Mouse (Mus musculus): ENCODE results near the gene Trim33. TPM values are rescaled to one million over a fixed set of nuclear protein-coding genes. Genes with fewer than 3 reads are reported as not detected.

Trim33 gene
- polyA plus RNA-seq, 1 experiment, result 138 TPM

DNA sequence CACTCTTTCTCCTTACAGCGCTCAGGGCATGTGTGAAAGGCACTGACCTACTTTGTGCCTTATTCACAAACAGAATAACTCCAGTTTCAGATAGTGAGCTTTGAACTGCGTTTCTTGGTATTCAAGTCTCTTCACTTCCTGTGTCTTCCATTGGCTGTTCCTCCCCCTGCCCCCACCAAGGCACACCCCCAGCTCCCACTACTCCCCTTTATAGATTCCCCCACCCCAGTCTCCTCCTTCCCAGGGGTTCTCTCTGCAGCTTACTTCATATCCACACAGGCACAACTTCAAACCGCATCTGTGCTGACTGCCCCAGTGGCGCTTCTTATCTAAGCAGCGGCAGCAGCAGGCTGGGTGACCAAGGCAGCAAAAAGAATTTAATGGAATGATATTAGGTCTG lies 105.9 kb downstream of the Trim33 start:
- Histone ChIP-seq H3K9me3 (replicated peaks; ENCODE audit: control insufficient read depth, insufficient read depth, low read length, poor library complexity, severe bottlenecking) (peaks cover 9% of the 10 kb centered on the region; the same call in 1 of the 2 replicates), H3K9ac (ENCODE audit: low read depth, poor library complexity, severe bottlenecking) (no peak overlapping the region), H3K4me3 (ENCODE audit: low read depth, low read length) (no peak overlapping the region), H3K36me3 (ENCODE audit: control insufficient read depth, insufficient read depth, low read length, poor library complexity, severe bottlenecking) (no peaks in the 10 kb centered on the region), H3K4me1 (ENCODE audit: control insufficient read depth, insufficient read depth, low read length) (peaks cover 3% of the 10 kb centered on the region), H3K27me3 (ENCODE audit: control insufficient read depth, insufficient read depth, low read length, poor library complexity, severe bottlenecking) (no peaks in the 10 kb centered on the region), H3K27ac (ENCODE audit: insufficient read depth, low read length) (no peak overlapping the region)
- no peak for TF ChIP-seq EP300 (IDR thresholded peaks at IDR 0.05; ENCODE audit: insufficient read depth, low read depth, low read length)
- TF ChIP-seq CTCF (IDR thresholded peaks at IDR 0.05; ENCODE audit: low read depth, low read length), result no peak
- TF ChIP-seq POLR2A (IDR thresholded peaks at IDR 0.05; ENCODE audit: insufficient read depth, low read length), result no peak

DNA sequence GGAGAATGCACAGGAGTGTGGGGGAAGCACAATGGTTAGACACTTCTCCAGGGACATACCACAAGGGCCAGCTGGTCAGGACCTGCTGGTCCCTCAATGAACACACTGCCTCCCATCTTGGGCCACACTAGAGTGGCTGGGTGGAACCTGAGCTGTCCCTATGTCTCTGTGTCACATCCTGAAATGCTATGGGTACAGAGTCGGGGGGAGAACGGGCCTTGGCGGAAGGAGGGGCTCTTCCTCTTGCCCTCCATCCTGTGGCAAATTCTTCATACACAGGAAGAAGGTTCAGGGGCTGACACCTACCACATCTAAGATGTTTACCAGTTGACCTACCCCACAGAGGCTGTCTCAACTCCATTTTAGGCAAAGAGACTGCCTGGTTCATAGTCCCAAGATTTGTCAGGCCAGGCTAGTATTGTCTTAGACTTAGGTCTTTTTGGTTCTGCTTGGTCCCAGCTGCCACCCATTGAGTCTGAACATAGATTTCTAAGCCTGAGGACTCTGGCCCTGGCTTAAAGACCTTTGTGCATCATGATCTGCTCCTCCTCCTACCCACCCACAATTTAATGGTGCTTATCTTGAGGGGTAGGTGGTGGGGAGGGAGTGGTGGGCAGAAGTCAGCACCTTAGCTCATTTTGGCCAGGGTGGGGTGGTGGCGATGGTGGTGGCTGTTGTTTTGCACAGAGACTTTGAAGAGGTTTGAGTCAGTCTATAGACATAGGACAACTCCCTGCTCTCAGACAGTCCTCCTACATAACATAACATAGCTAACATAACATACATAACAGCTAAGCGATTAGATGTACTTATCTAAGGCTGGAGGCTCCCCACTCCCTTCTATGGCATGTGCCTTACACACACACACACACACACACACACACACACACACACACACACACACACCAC lies 106.5 kb downstream of the Trim33 start:
- no peak for TF ChIP-seq EP300 (IDR thresholded peaks at IDR 0.05; ENCODE audit: insufficient read depth, low read depth, low read length)
- TF ChIP-seq CTCF (IDR thresholded peaks at IDR 0.05; ENCODE audit: low read depth, low read length), result no peak
- TF ChIP-seq POLR2A (IDR thresholded peaks at IDR 0.05; ENCODE audit: insufficient read depth, low read length), result no peak
- no peak overlapping the region for H3K9ac ChIP-seq (ENCODE audit: low read depth, poor library complexity, severe bottlenecking)
- no peak overlapping the region for H3K4me3 ChIP-seq (ENCODE audit: low read depth, low read length)
- no peaks in the 10 kb centered on the region for H3K36me3 ChIP-seq (ENCODE audit: control insufficient read depth, insufficient read depth, low read length, poor library complexity, severe bottlenecking)
- H3K4me1 ChIP-seq (ENCODE audit: control insufficient read depth, insufficient read depth, low read length), result no peaks in the 10 kb centered on the region
- H3K9me3 ChIP-seq (replicated peaks; ENCODE audit: control insufficient read depth, insufficient read depth, low read length, poor library complexity, severe bottlenecking), result peaks cover 9% of the 10 kb centered on the region; the same call in 1 of the 2 replicates
- H3K27ac ChIP-seq (ENCODE audit: insufficient read depth, low read length), result no peak overlapping the region
- no peaks in the 10 kb centered on the region for H3K27me3 ChIP-seq (ENCODE audit: control insufficient read depth, insufficient read depth, low read length, poor library complexity, severe bottlenecking)

- H3K4me1 ChIP-seq (ENCODE audit: control insufficient read depth, insufficient read depth, low read length), result no peaks in the 10 kb centered on the region
- H3K36me3 ChIP-seq (ENCODE audit: control insufficient read depth, insufficient read depth, low read length, poor library complexity, severe bottlenecking), result no peaks in the 10 kb centered on the region
- peaks cover 9% of the 10 kb centered on the region; the same call in 1 of the 2 replicates for H3K9me3 ChIP-seq (replicated peaks; ENCODE audit: control insufficient read depth, insufficient read depth, low read length, poor library complexity, severe bottlenecking)
- H3K27me3 ChIP-seq (ENCODE audit: control insufficient read depth, insufficient read depth, low read length, poor library complexity, severe bottlenecking), result no peaks in the 10 kb centered on the region
- TF ChIP-seq POLR2A (IDR thresholded peaks at IDR 0.05; ENCODE audit: insufficient read depth, low read length) (no peak), CTCF (IDR thresholded peaks at IDR 0.05; ENCODE audit: low read depth, low read length) (peak; percentile 26)
- H3K9ac ChIP-seq (ENCODE audit: low read depth, poor library complexity, severe bottlenecking), result no peak overlapping the region
- H3K4me3 ChIP-seq (ENCODE audit: low read depth, low read length), result no peak overlapping the region
- no peak overlapping the region for H3K27ac ChIP-seq (ENCODE audit: insufficient read depth, low read length)
Measured at GRCm38 (mm10) chr3:103386292-103387031, 107.4 kb downstream of the Trim33 start.

GRCm38 (mm10) chr3:103392613-103393258 lies 113.6 kb downstream of the Trim33 start:
- H3K27me3 ChIP-seq (ENCODE audit: control insufficient read depth, insufficient read depth, low read length, poor library complexity, severe bottlenecking), result no peaks in the 10 kb centered on the region
- no peaks in the 10 kb centered on the region for H3K9me3 ChIP-seq (replicated peaks; ENCODE audit: control insufficient read depth, insufficient read depth, low read length, poor library complexity, severe bottlenecking)
- no peak overlapping the region for H3K27ac ChIP-seq (ENCODE audit: insufficient read depth, low read length)
- TF ChIP-seq CTCF (IDR thresholded peaks at IDR 0.05; ENCODE audit: low read depth, low read length) (peak; percentile 23), EP300 (IDR thresholded peaks at IDR 0.05; ENCODE audit: insufficient read depth, low read depth, low read length) (no peak)
- H3K4me3 ChIP-seq (ENCODE audit: low read depth, low read length), result no peak overlapping the region
- no peak overlapping the region for H3K9ac ChIP-seq (ENCODE audit: low read depth, poor library complexity, severe bottlenecking)
- H3K36me3 ChIP-seq (ENCODE audit: control insufficient read depth, insufficient read depth, low read length, poor library complexity, severe bottlenecking), result no peaks in the 10 kb centered on the region
- H3K4me1 ChIP-seq (ENCODE audit: control insufficient read depth, insufficient read depth, low read length), result no peaks in the 10 kb centered on the region

DNA sequence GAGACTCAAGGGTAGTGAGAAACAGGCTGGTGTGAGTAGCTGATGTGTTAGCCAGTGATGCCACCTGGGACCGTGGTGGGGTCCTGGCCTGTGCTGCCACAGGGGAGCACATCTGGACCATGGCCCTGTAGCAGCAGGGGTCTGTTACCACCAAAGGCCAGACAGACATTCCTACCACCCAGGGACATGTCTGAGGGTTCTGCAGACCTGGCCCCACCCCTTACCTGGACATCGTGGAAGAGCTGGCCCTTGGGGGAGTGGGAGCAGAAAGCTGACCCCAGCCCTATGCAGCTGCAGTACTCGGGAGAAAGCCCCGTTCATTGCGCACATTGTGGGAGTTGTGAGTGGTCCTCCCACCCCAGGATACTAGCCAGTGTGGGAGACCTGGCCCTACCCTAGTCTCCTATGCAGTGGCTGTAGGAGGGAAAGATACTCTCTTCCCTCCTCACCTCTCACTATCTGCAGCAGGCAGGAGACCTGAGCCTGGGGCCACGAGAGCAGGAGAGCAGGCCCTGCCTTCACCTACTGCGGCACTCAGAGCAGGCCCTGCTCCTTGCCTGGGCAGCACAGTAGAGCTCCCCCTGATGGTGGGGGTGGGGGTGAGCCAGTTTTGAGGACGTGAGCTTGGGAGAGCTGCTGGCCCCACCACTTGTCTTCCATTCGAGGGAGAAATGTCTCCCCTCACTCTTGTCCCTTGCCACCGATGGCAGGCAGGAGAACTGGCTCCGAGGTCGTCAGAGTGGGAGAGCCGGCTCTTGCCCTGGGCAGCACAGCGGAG lies 114.4 kb downstream of the Trim33 start:
- H3K27me3 ChIP-seq (ENCODE audit: control insufficient read depth, insufficient read depth, low read length, poor library complexity, severe bottlenecking), result no peaks in the 10 kb centered on the region
- H3K36me3 ChIP-seq (ENCODE audit: control insufficient read depth, insufficient read depth, low read length, poor library complexity, severe bottlenecking), result no peaks in the 10 kb centered on the region
- H3K4me1 ChIP-seq (ENCODE audit: control insufficient read depth, insufficient read depth, low read length), result no peaks in the 10 kb centered on the region
- no peaks in the 10 kb centered on the region for H3K9me3 ChIP-seq (replicated peaks; ENCODE audit: control insufficient read depth, insufficient read depth, low read length, poor library complexity, severe bottlenecking)
- H3K27ac ChIP-seq (ENCODE audit: insufficient read depth, low read length), result no peak overlapping the region
- H3K9ac ChIP-seq (ENCODE audit: low read depth, poor library complexity, severe bottlenecking), result no peak overlapping the region
- H3K4me3 ChIP-seq (ENCODE audit: low read depth, low read length), result no peak overlapping the region
- TF ChIP-seq CTCF (IDR thresholded peaks at IDR 0.05; ENCODE audit: low read depth, low read length), result no peak
- TF ChIP-seq POLR2A (IDR thresholded peaks at IDR 0.05; ENCODE audit: insufficient read depth, low read length), result no peak
- TF ChIP-seq EP300 (IDR thresholded peaks at IDR 0.05; ENCODE audit: insufficient read depth, low read depth, low read length), result no peak
